Mouse (Mus musculus) MEL (cell line): ENCODE measurements around the gene Tmem132b. TPM values are rescaled to one million over a fixed set of nuclear protein-coding genes. Genes with fewer than 3 reads are reported as not detected.

Experiments used
- DNase-seq: peaks from one replicate; pipeline ENCODE4 v3.0.0; 2011; ENCODE audit warnings: low read depth, low spot score
- H3K27ac ChIP-seq: 2 replicates; pipeline ENCODE4 v1.5.1; 2012; ENCODE audit warnings: low read depth, mild to moderate bottlenecking, control low read depth, low read length, moderate library complexity; ENCODE audit not compliant: control insufficient read depth
- H3K27me3 ChIP-seq, 2 experiments: fragments of 150-350 bp in 1 of 2; sonication (generic) in 1 of 2; 2 replicates each; pipeline ENCODE4 v1.6.1; 2012; ENCODE audit warnings: low read length in 2 of 2, mild to moderate bottlenecking in 2 of 2, improper control_type of control experiment in 1 of 2, moderate library complexity in 1 of 2; ENCODE audit not compliant: insufficient read depth in 2 of 2, control insufficient read depth in 1 of 2
- H3K36me3 ChIP-seq, 2 experiments: 2 replicates each; pipeline ENCODE4 v1.6.1; 2012 to 2014; ENCODE audit warnings: low read length in 2 of 2, improper control_type of control experiment in 1 of 2, inconsistent platforms in 1 of 2, mild to moderate bottlenecking in 1 of 2; ENCODE audit not compliant: insufficient read depth in 2 of 2, control insufficient read depth in 1 of 2
- H3K4me1 ChIP-seq, 2 experiments: fragments of 150-350 bp in 1 of 2; sonication (generic) in 1 of 2; 2 replicates each; pipeline ENCODE4 v1.6.1; 2012; ENCODE audit warnings: low read length in 2 of 2, improper control_type of control experiment in 1 of 2, mild to moderate bottlenecking in 1 of 2; ENCODE audit not compliant: insufficient read depth in 2 of 2, control insufficient read depth in 1 of 2
- H3K4me3 ChIP-seq, 2 experiments: fragments of 150-350 bp in 1 of 2; sonication (generic) in 1 of 2; 2 replicates each; pipeline ENCODE4 v1.5.1; 2012; ENCODE audit warnings: low read depth in 2 of 2, low read length in 2 of 2, mild to moderate bottlenecking in 2 of 2, moderate library complexity in 2 of 2, control low read depth in 1 of 2, improper control_type of control experiment in 1 of 2; ENCODE audit not compliant: control insufficient read depth in 1 of 2, insufficient read depth in 1 of 2
- H3K79me2 ChIP-seq: 2 replicates; pipeline ENCODE4 v1.6.1; 2012; ENCODE audit warnings: mild to moderate bottlenecking, low read length, moderate library complexity; ENCODE audit not compliant: control insufficient read depth, poor library complexity, insufficient read depth
- H3K9ac ChIP-seq: 2 replicates; pipeline ENCODE4 v1.6.1; 2012; ENCODE audit warnings: low read depth, mild to moderate bottlenecking, control low read depth, low read length, moderate library complexity; ENCODE audit not compliant: control insufficient read depth, poor library complexity, severe bottlenecking
- H3K9me3 ChIP-seq: fragments of 150-350 bp; sonication (generic); replicated peaks from 2 replicates; pipeline ENCODE4 v1.6.1; 2012; ENCODE audit warnings: mild to moderate bottlenecking, low read length, improper control_type of control experiment, moderate library complexity; ENCODE audit not compliant: insufficient read depth
- BHLHE40 ChIP-seq: IDR thresholded peaks from 2 replicates; pipeline ENCODE4 v1.6.1; 2012; ENCODE audit warnings: low read depth, mild to moderate bottlenecking, inconsistent platforms, low read length, improper control_type of control experiment, borderline replicate concordance
- CTCF ChIP-seq, 3 experiments: IDR thresholded peaks in 2 of 3; conservative IDR thresholded peaks in 1 of 3; 2 replicates each; pipeline ENCODE4 v1.5.1; 2011 to 2012; ENCODE audit warnings: low read length in 3 of 3, low read depth in 2 of 3, mild to moderate bottlenecking in 2 of 3, improper control_type of control experiment in 1 of 3, inconsistent platforms in 1 of 3, mixed read lengths in 1 of 3, moderate library complexity in 1 of 3; ENCODE audit not compliant: control insufficient read depth in 1 of 3, insufficient read depth in 1 of 3, poor library complexity in 1 of 3, severe bottlenecking in 1 of 3
- E2F4 ChIP-seq: IDR thresholded peaks from 2 replicates; pipeline ENCODE4 v1.6.1; 2011; ENCODE audit warnings: low read depth, low read length, improper control_type of control experiment, borderline replicate concordance
- ELF1 ChIP-seq: IDR thresholded peaks from 2 replicates; pipeline ENCODE4 v1.6.1; 2014; ENCODE audit warnings: low read depth, mild to moderate bottlenecking, inconsistent platforms, low read length, improper control_type of control experiment, moderate library complexity
- ETS1 ChIP-seq: IDR thresholded peaks from 2 replicates; pipeline ENCODE4 v1.6.1; 2012; ENCODE audit warnings: low read depth, mild to moderate bottlenecking, inconsistent platforms, low read length, improper control_type of control experiment, moderate library complexity
- GATA1 ChIP-seq: IDR thresholded peaks from 2 replicates; pipeline ENCODE4 v1.6.1; 2011; ENCODE audit warnings: low read depth, low read length, improper control_type of control experiment
- JUND ChIP-seq: IDR thresholded peaks from 2 replicates; pipeline ENCODE4 v1.6.1; 2011; ENCODE audit warnings: low read depth, mild to moderate bottlenecking, improper control_type of control experiment, low read length
- MAFK ChIP-seq: IDR thresholded peaks from 2 replicates; pipeline ENCODE4 v1.6.1; 2011; ENCODE audit warnings: low read depth, mild to moderate bottlenecking, low read length, improper control_type of control experiment, borderline replicate concordance
- MAZ ChIP-seq: IDR thresholded peaks from 2 replicates; pipeline ENCODE4 v1.6.1; 2012; ENCODE audit warnings: low read depth, mild to moderate bottlenecking, inconsistent platforms, low read length, improper control_type of control experiment
- MEF2A ChIP-seq: IDR thresholded peaks from 2 replicates; pipeline ENCODE4 v1.6.1; 2014; ENCODE audit warnings: low read depth, mild to moderate bottlenecking, inconsistent platforms, low read length, improper control_type of control experiment; ENCODE audit not compliant: poor library complexity, insufficient replicate concordance, severe bottlenecking; ENCODE audit errors: extremely low read depth
- MXI1 ChIP-seq: IDR thresholded peaks from 2 replicates; pipeline ENCODE4 v1.6.1; 2011; ENCODE audit warnings: mild to moderate bottlenecking, low read depth, low read length, improper control_type of control experiment
- MYB ChIP-seq: IDR thresholded peaks from 2 replicates; pipeline ENCODE4 v1.6.1; 2011; ENCODE audit warnings: mild to moderate bottlenecking, low read depth, low read length, improper control_type of control experiment
- MYC ChIP-seq: IDR thresholded peaks from 2 replicates; pipeline ENCODE4 v1.6.1; 2011; ENCODE audit warnings: low read depth, mild to moderate bottlenecking, low read length, improper control_type of control experiment, moderate library complexity
- NRF1 ChIP-seq: IDR thresholded peaks from 2 replicates; pipeline ENCODE4 v1.6.1; 2014; ENCODE audit warnings: low read depth, mild to moderate bottlenecking, inconsistent platforms, low read length, improper control_type of control experiment, moderate library complexity; ENCODE audit not compliant: poor library complexity, insufficient read depth, severe bottlenecking
- POLR2AphosphoS2 ChIP-seq: IDR thresholded peaks from 2 replicates; pipeline ENCODE4 v1.6.1; 2011; ENCODE audit warnings: low read length, improper control_type of control experiment
- SIN3A ChIP-seq: IDR thresholded peaks from 2 replicates; pipeline ENCODE4 v1.6.1; 2012; ENCODE audit warnings: low read length, improper control_type of control experiment, inconsistent platforms
- SMC3 ChIP-seq: IDR thresholded peaks from 2 replicates; pipeline ENCODE4 v1.6.1; 2011; ENCODE audit warnings: low read depth, low read length, improper control_type of control experiment
- TAL1 ChIP-seq: IDR thresholded peaks from 2 replicates; pipeline ENCODE4 v1.6.1; 2012; ENCODE audit warnings: mild to moderate bottlenecking, inconsistent platforms, low read length, moderate library complexity, mixed read lengths
- TCF12 ChIP-seq: IDR thresholded peaks from 2 replicates; pipeline ENCODE4 v1.6.1; 2014; ENCODE audit warnings: low read depth, mild to moderate bottlenecking, inconsistent platforms, low read length, improper control_type of control experiment, moderate library complexity
- ZC3H11A ChIP-seq: IDR thresholded peaks from 2 replicates; pipeline ENCODE4 v1.6.1; 2012; ENCODE audit warnings: low read depth, mild to moderate bottlenecking, inconsistent platforms, low read length, improper control_type of control experiment
- ZMIZ1 ChIP-seq: IDR thresholded peaks from 2 replicates; pipeline ENCODE4 v1.6.1; 2012; ENCODE audit warnings: low read depth, mild to moderate bottlenecking, inconsistent platforms, low read length, improper control_type of control experiment, moderate library complexity
- polyA plus RNA-seq, 2 experiments: library from polyadenylated mRNA; stranded (reverse) in 1 of 2; unstranded in 1 of 2; fragments of >175 nt in 1 of 2; fragments of >200 nt in 1 of 2; gene quantifications; 2 replicates each; pipeline versions ENCODE4 v1.2.1 to v1.2.4; 2012; ENCODE audit warnings: low replicate concordance in 2 of 2, low read depth in 1 of 2; ENCODE audit not compliant: insufficient read length in 2 of 2, insufficient read depth in 1 of 2, missing spikeins in 1 of 2
- total RNA-seq: library from RNA; depleted of rRNA; stranded (reverse); fragments of 300-350 nt; gene quantifications from 2 replicates; pipeline ENCODE4 v1.2.3, GENCODE M21; 2012

The Tmem132b gene
- total and polyA plus RNA-seq, 3 experiments, result not detected

GRCm38 (mm10) chr5:125583298-125583697, 51.7 kb downstream of the Tmem132b start:
- H3K9me3 ChIP-seq, result no peaks in the 10 kb centered on the region; the same call in 1 of the 2 replicates

GRCm38 (mm10) chr5:125583836-125584235, 52.3 kb downstream of the Tmem132b start:
- Histone ChIP-seq H3K9me3 (no peaks in the 10 kb centered on the region; the same call in 1 of the 2 replicates), H3K4me1 (no peaks in the 10 kb centered on the region), H3K36me3 (no peaks in the 10 kb centered on the region), H3K27ac (no peak overlapping the region), H3K27me3 (no peaks in the 10 kb centered on the region), H3K4me3 (no peak overlapping the region), H3K79me2 (no peaks in the 10 kb centered on the region), H3K9ac (no peak overlapping the region)
- TF ChIP-seq ELF1 (no peak), MXI1 (no peak), ZMIZ1 (no peak), SIN3A (no peak), MAZ (no peak), TAL1 (no peak), GATA1 (no peak)
- no peak for DNase-seq

More at GRCm38 (mm10) chr5:125583298-125583697, 51.7 kb downstream of the Tmem132b start:
- no peaks in the 10 kb centered on the region for H3K36me3 ChIP-seq
- no peak overlapping the region for H3K9ac ChIP-seq
- H3K27ac ChIP-seq, result no peak overlapping the region
- no peaks in the 10 kb centered on the region for H3K4me1 ChIP-seq
- no peaks in the 10 kb centered on the region for H3K79me2 ChIP-seq
- no peak for DNase-seq
- no peaks in the 10 kb centered on the region for H3K27me3 ChIP-seq
- TF ChIP-seq MAFK, result no peak
- TF ChIP-seq MEF2A, result no peak
- TF ChIP-seq JUND, result no peak
- TF ChIP-seq MYC, result no peak
- TF ChIP-seq MAZ, result no peak
- TF ChIP-seq ETS1, result no peak
- TF ChIP-seq NRF1, result no peak
- no peak for TF ChIP-seq MYB
- TF ChIP-seq ZC3H11A, result no peak
- no peak for TF ChIP-seq MXI1
- TF ChIP-seq ZMIZ1, result no peak
- TF ChIP-seq SMC3, result no peak
- TF ChIP-seq E2F4, result no peak
- no peak for TF ChIP-seq BHLHE40
- TF ChIP-seq CTCF (IDR thresholded peaks at IDR 0.05 in 2 of 3, conservative IDR thresholded peaks at IDR 0.05 in 1 of 3; ENCODE audit: control insufficient read depth in 1 of 3, insufficient read depth in 1 of 3, low read depth in 2 of 3, low read length in 3 of 3, poor library complexity in 1 of 3, severe bottlenecking in 1 of 3), result no peak
- TF ChIP-seq TCF12, result no peak
- no peak for TF ChIP-seq POLR2AphosphoS2
- H3K4me3 ChIP-seq, result no peak overlapping the region
